Mouse (Mus musculus): ENCODE measurements at regions not wholly inside any gene's neighbourhood (a gene's known extent, or its start where the extent isn't known, plus 50 kb on each side); places are given as distances from the start of the nearest gene placed in this dataset.

DNA sequence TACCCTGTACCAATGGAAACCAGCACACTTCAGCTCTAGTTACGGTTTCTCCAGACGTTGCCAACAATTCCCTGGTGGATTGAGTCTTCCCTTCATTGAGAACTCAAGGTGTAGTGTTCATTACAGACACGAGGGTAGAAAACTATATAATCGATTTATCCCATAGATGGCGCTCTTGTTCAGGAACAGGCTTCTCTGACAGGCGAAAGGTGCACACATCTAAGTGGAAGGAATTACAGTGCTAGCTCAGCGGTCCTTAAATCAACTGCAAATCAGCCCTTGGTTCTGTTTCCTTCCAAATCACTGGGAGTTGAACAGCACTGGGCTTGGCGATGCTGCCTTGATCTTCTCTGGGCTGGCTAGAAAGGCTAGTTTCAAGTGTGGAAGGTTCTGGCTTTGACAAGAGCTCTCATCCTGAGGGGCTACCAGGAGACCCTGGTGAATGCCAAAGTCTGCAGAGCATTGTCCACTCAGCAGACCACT is 161.1 kb downstream of the March11 start:
- DNase-seq (ENCODE audit: extremely low spot score in 1 of 2, low spot score in 2 of 2), result peak in 1 of 2 experiments; percentile 13
- Histone ChIP-seq H3K4me3 (no peak overlapping the region), H3K27ac (no peak overlapping the region)
- TF ChIP-seq CTCF (IDR thresholded peaks at IDR 0.05), result peak; percentile 76
- intact Hi-C loops (cut with DNase I), result loop anchor here (2.0 to 10.0 kb wide), 3 partner anchors 475 to 765 kb away; no protein-coding TSS in a partner anchor

DNA sequence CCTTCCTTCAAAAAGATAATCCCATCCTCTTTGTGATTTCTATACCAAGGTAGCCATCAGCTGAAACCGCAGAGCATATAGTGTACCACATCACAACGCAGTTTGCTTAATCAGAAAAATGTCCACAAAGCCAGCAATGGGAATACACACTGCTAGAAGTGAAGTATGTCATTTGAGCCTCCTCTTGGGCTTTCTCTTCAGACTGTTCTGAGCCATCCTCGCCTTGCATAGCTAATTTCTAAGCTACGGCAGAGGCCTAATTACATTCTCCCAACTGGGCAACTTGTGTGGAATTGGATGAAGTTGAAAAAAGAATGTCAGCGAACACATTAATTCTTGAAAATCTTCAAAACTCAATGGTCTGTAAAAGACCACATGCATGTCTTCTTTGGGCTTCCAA is 178.5 kb downstream of the March11 start:
- intact Hi-C loops (cut with DNase I), result no loop called here
- no peak for TF ChIP-seq CTCF (IDR thresholded peaks at IDR 0.05)
- H3K27ac ChIP-seq, result no peak overlapping the region
- H3K4me3 ChIP-seq, result no peak overlapping the region
- DNase-seq (ENCODE audit: extremely low spot score in 1 of 2, low spot score in 2 of 2), result no peak

All from left cerebral cortex, adult 2 months (tissue).